Mouse (Mus musculus) cortical plate, adult 2 months (tissue): ENCODE results near the gene Ctrc.

Experiments
- CTCF ChIP-seq: fragments of 200-500 bp; IDR thresholded peaks from 2 replicates; pipeline ENCODE4 v1.5.1; 2011; ENCODE audit warnings: mild to moderate bottlenecking, control low read depth, low read length; ENCODE audit not compliant: insufficient read depth; ENCODE audit errors: extremely low read depth
- POLR2A ChIP-seq: fragments of 200-500 bp; IDR thresholded peaks from 2 replicates; pipeline ENCODE4 v1.6.1; 2011; ENCODE audit warnings: mild to moderate bottlenecking, low read length, control low read depth; ENCODE audit not compliant: insufficient read depth; ENCODE audit errors: extremely low read depth

- TF ChIP-seq CTCF = no peak
- no peak for TF ChIP-seq POLR2A
Measured at GRCm38 (mm10) chr4:141895772-141896171, 49.6 kb upstream of the Ctrc start.
